Mouse (Mus musculus): ENCODE measurements around the gene Shisa5. TPM values are rescaled to one million over a fixed set of nuclear protein-coding genes. Genes with fewer than 3 reads are reported as not detected.

The Shisa5 gene
- total and polyA plus RNA-seq, 3 experiments, result 41.0 to 71.7 TPM; not detected in 1

DNA sequence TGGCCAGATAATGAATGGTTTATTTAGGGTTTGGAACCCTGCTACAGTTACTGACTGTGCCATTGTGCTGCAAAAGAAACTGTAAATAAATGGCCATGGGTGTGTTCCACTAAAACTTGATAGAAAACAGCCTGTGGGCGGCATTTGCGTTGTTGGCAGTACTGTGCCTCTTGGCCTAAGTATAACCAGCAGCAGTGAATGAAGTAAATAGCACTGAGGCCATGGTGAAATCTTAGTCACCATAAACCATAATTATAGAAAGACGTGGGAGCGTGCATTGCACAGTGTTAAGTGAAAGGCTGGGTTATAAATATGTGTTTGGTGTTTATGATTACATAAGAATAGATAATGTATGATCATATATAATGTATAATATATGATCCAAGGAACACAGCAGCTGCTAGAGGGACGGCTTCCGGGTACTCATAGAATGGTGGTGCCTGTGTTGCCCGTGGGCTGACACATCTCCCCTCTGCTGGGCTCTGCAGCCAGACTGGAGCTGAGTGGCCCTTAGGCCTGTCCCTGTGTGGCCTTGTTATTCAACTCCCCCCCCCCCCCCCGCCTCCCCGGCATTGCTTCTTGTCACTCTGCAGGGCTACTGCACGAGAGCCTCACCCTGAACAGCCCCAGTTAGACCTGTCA is 29.2 kb upstream of the Shisa5 start (continued):
- TF ChIP-seq ZMIZ1 (IDR thresholded peaks at IDR 0.05; ENCODE audit: low read depth, low read length) (no peak), USF2 (IDR thresholded peaks at IDR 0.05; ENCODE audit: borderline replicate concordance in 1 of 2, insufficient read depth in 1 of 2, low read depth in 1 of 2, low read length in 2 of 2) (no peak), SMC3 (IDR thresholded peaks at IDR 0.05; ENCODE audit: low read depth, low read length) (no peak), NELFE (IDR thresholded peaks at IDR 0.05; ENCODE audit: low read depth, low read length) (no peak)

DNA sequence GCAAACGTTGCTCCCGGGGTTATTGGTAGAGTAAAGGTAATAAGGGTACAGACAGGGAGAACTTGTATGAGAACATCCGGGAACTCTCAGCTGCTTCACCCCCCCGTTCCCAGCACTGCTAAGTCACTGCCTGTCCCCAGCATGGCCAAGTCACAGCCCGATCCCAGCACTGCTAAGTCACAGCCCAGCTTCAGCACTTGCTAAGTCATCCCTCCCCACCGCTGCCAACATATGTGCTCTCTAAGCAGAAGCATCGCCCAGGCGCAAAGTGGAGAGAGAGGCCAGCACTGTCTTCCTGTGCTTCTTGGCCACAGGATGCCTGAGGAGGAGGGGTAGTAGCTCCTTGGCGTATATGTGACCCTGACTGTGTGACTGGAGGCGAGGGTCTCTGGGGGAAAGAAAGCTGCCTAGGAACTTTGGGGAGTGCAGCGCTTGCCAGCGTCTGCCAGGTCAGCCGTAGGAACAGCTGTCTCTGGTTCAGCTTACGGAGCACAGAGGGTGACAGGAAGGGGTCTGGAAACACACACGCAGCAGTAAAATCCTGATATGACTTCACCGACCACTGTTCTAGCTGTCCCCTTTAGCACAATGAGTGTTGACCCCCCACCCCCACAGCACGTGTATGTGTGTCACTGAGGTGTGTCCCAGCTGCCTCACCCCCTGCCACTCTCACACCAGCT is 28.6 kb upstream of the Shisa5 start:
- no peak for DNase-seq (ENCODE audit: low read depth, low spot score)
- TF ChIP-seq MAX (IDR thresholded peaks at IDR 0.05; ENCODE audit: low read length) (no peak), BHLHE40 (IDR thresholded peaks at IDR 0.05; ENCODE audit: borderline replicate concordance, low read depth, low read length) (no peak), EP300 (IDR thresholded peaks at IDR 0.05; ENCODE audit: low read depth in 1 of 2, low read length in 2 of 2) (no peak), CHD2 (IDR thresholded peaks at IDR 0.05; ENCODE audit: low read length) (no peak), NRF1 (IDR thresholded peaks at IDR 0.05; ENCODE audit: insufficient read depth, low read depth, low read length, poor library complexity, severe bottlenecking) (no peak), MXI1 (IDR thresholded peaks at IDR 0.05; ENCODE audit: low read depth, low read length) (no peak), TBP (IDR thresholded peaks at IDR 0.05; ENCODE audit: low read depth, low read length) (no peak), GABPA (IDR thresholded peaks at IDR 0.05; ENCODE audit: low read depth, low read length) (no peak), KAT2A (conservative IDR thresholded peaks at IDR 0.05; ENCODE audit: low read depth, low read length) (no peak), ETS1 (IDR thresholded peaks at IDR 0.05; ENCODE audit: low read depth, low read length) (no peak), TCF12 (IDR thresholded peaks at IDR 0.05; ENCODE audit: low read depth, low read length) (no peak), MYC (IDR thresholded peaks at IDR 0.05; ENCODE audit: low read depth, low read length) (no peak), POLR2AphosphoS5 (IDR thresholded peaks at IDR 0.05; ENCODE audit: borderline replicate concordance, low read depth, low read length) (no peak), TAL1 (IDR thresholded peaks at IDR 0.05; ENCODE audit: low read length) (no peak), HCFC1 (IDR thresholded peaks at IDR 0.05; ENCODE audit: low read depth, low read length) (no peak), SMC3 (IDR thresholded peaks at IDR 0.05; ENCODE audit: low read depth, low read length) (no peak), NELFE (IDR thresholded peaks at IDR 0.05; ENCODE audit: low read depth, low read length) (no peak), GATA1 (IDR thresholded peaks at IDR 0.05; ENCODE audit: low read depth, low read length) (no peak), E2F4 (IDR thresholded peaks at IDR 0.05; ENCODE audit: borderline replicate concordance, low read depth, low read length) (no peak), POLR2A (IDR thresholded peaks at IDR 0.05; ENCODE audit: control insufficient read depth in 1 of 2, insufficient read depth in 1 of 2, low read depth in 1 of 2, low read length in 2 of 2, poor library complexity in 1 of 2) (no peak)
- Histone ChIP-seq H3K4me1 (ENCODE audit: control insufficient read depth in 1 of 2, insufficient read depth in 2 of 2, low read length in 2 of 2) (no peaks in the 10 kb centered on the region), H3K9ac (ENCODE audit: control insufficient read depth, low read depth, low read length, poor library complexity, severe bottlenecking) (no peak overlapping the region), H3K36me3 (ENCODE audit: control insufficient read depth in 1 of 2, insufficient read depth in 2 of 2, low read length in 2 of 2) (no peaks in the 10 kb centered on the region), H3K27ac (ENCODE audit: control insufficient read depth, low read depth, low read length) (no peak overlapping the region), H3K79me2 (ENCODE audit: control insufficient read depth, insufficient read depth, low read length, poor library complexity) (no peaks in the 10 kb centered on the region), H3K9me3 (replicated peaks; ENCODE audit: insufficient read depth, low read length) (no peaks in the 10 kb centered on the region), H3K4me3 (ENCODE audit: control insufficient read depth in 1 of 2, insufficient read depth in 1 of 2, low read depth in 2 of 2, low read length in 2 of 2) (no peak overlapping the region), H3K27me3 (ENCODE audit: control insufficient read depth in 1 of 2, insufficient read depth in 2 of 2, low read length in 2 of 2) (no peaks in the 10 kb centered on the region)

Measured in MEL (cell line).